Mouse (Mus musculus): ENCODE data around the gene Pde1b. TPM values are rescaled to one million over a fixed set of nuclear protein-coding genes. Genes with fewer than 3 reads are reported as not detected.

Pde1b gene
- polyA plus RNA-seq, 1 experiment from 2014 or later, result 6.1 TPM

GRCm38 (mm10) chr15:103479080-103479606 lies 23.7 kb upstream of the Pde1b start:
- Histone ChIP-seq H3K27ac (replicated peaks; ENCODE audit: low read depth, low read length) (no peak overlapping the region), H3K36me3 (ENCODE audit: control insufficient read depth, insufficient read depth, low read length) (no peaks in the 10 kb centered on the region), H3K9ac (ENCODE audit: low read depth, low read length) (no peak overlapping the region), H3K27me3 (replicated peaks; ENCODE audit: control insufficient read depth, insufficient read depth, low read length) (no peaks in the 10 kb centered on the region), H3K4me3 (ENCODE audit: low read depth, low read length) (no peak overlapping the region), H3K9me3 (ENCODE audit: control insufficient read depth, low read length) (no peaks in the 10 kb centered on the region), H3K4me1 (ENCODE audit: control insufficient read depth, insufficient read depth, low read length) (no peaks in the 10 kb centered on the region), H3K4me2 (ENCODE audit: low read depth, low read length) (no peak overlapping the region)
- WGBS, result 75% methylated on average over 1 of the region's 1 CpGs
- DNase-seq (ENCODE audit: low spot score), result no peak
- ATAC-seq (ENCODE audit: low read depth), result no peak

GRCm38 (mm10) chr15:103480129-103480528 lies 22.7 kb upstream of the Pde1b start:
- H3K36me3 ChIP-seq (ENCODE audit: control insufficient read depth, insufficient read depth, low read length), result no peaks in the 10 kb centered on the region
- 80% methylated on average over 2 of the region's 2 CpGs for WGBS
- H3K4me2 ChIP-seq (ENCODE audit: low read depth, low read length), result no peak overlapping the region
- no peak for ATAC-seq (ENCODE audit: low read depth)
- no peak overlapping the region for H3K9ac ChIP-seq (ENCODE audit: low read depth, low read length)
- H3K27me3 ChIP-seq (replicated peaks; ENCODE audit: control insufficient read depth, insufficient read depth, low read length), result no peaks in the 10 kb centered on the region
- no peaks in the 10 kb centered on the region for H3K4me1 ChIP-seq (ENCODE audit: control insufficient read depth, insufficient read depth, low read length)
- no peak overlapping the region for H3K27ac ChIP-seq (replicated peaks; ENCODE audit: low read depth, low read length)
- DNase-seq (ENCODE audit: low spot score), result no peak
- H3K9me3 ChIP-seq (ENCODE audit: control insufficient read depth, low read length), result no peaks in the 10 kb centered on the region
- H3K4me3 ChIP-seq (ENCODE audit: low read depth, low read length), result no peak overlapping the region

GRCm38 (mm10) chr15:103482488-103482887 lies 20.3 kb upstream of the Pde1b start:
- no peak for ATAC-seq (ENCODE audit: low read depth)
- H3K4me1 ChIP-seq (ENCODE audit: control insufficient read depth, insufficient read depth, low read length), result no peaks in the 10 kb centered on the region
- H3K9me3 ChIP-seq (ENCODE audit: control insufficient read depth, low read length), result no peaks in the 10 kb centered on the region
- H3K4me3 ChIP-seq (ENCODE audit: low read depth, low read length), result no peak overlapping the region
- H3K27ac ChIP-seq (replicated peaks; ENCODE audit: low read depth, low read length), result no peak overlapping the region
- WGBS, result 0% methylated on average over 1 of the region's 1 CpGs
- H3K36me3 ChIP-seq (ENCODE audit: control insufficient read depth, insufficient read depth, low read length), result no peaks in the 10 kb centered on the region
- peak; percentile 65 for DNase-seq (ENCODE audit: low spot score)
- no peak overlapping the region for H3K4me2 ChIP-seq (ENCODE audit: low read depth, low read length)
- no peaks in the 10 kb centered on the region for H3K27me3 ChIP-seq (replicated peaks; ENCODE audit: control insufficient read depth, insufficient read depth, low read length)
- no peak overlapping the region for H3K9ac ChIP-seq (ENCODE audit: low read depth, low read length)

- Histone ChIP-seq H3K9me3 (ENCODE audit: control insufficient read depth, low read length) (no peaks in the 10 kb centered on the region), H3K27ac (replicated peaks; ENCODE audit: low read depth, low read length) (no peak overlapping the region)
- 59% methylated on average over 2 of the region's 2 CpGs for WGBS
These were observed 18.3 kb upstream of the Pde1b start for GRCm38 (mm10) chr15:103484490-103484889.

GRCm38 (mm10) chr15:103485106-103485505 lies 17.7 kb upstream of the Pde1b start:
- ATAC-seq (ENCODE audit: low read depth) (no peak), DNase-seq (ENCODE audit: low spot score) (no peak)
- no peaks in the 10 kb centered on the region for H3K36me3 ChIP-seq (ENCODE audit: control insufficient read depth, insufficient read depth, low read length)
- H3K9ac ChIP-seq (ENCODE audit: low read depth, low read length), result no peak overlapping the region
- 50% methylated on average over 3 of the region's 3 CpGs for WGBS
- no peak overlapping the region for H3K4me2 ChIP-seq (ENCODE audit: low read depth, low read length)
- no peaks in the 10 kb centered on the region for H3K4me1 ChIP-seq (ENCODE audit: control insufficient read depth, insufficient read depth, low read length)
- no peaks in the 10 kb centered on the region for H3K9me3 ChIP-seq (ENCODE audit: control insufficient read depth, low read length)
- H3K4me3 ChIP-seq (ENCODE audit: low read depth, low read length), result no peak overlapping the region
- no peak overlapping the region for H3K27ac ChIP-seq (replicated peaks; ENCODE audit: low read depth, low read length)
- no peaks in the 10 kb centered on the region for H3K27me3 ChIP-seq (replicated peaks; ENCODE audit: control insufficient read depth, insufficient read depth, low read length)

More at GRCm38 (mm10) chr15:103484490-103484889, 18.3 kb upstream of the Pde1b start:
- Histone ChIP-seq H3K27me3 (replicated peaks; ENCODE audit: control insufficient read depth, insufficient read depth, low read length) (no peaks in the 10 kb centered on the region), H3K4me2 (ENCODE audit: low read depth, low read length) (no peak overlapping the region), H3K4me3 (ENCODE audit: low read depth, low read length) (no peak overlapping the region), H3K9ac (ENCODE audit: low read depth, low read length) (no peak overlapping the region), H3K4me1 (ENCODE audit: control insufficient read depth, insufficient read depth, low read length) (no peaks in the 10 kb centered on the region), H3K36me3 (ENCODE audit: control insufficient read depth, insufficient read depth, low read length) (no peaks in the 10 kb centered on the region)
- DNase-seq (ENCODE audit: low spot score) (no peak), ATAC-seq (ENCODE audit: low read depth) (no peak)

GRCm38 (mm10) chr15:103486658-103487057 lies 16.2 kb upstream of the Pde1b start:
- Histone ChIP-seq H3K27ac (replicated peaks; ENCODE audit: low read depth, low read length) (no peak overlapping the region), H3K4me3 (ENCODE audit: low read depth, low read length) (no peak overlapping the region), H3K9me3 (ENCODE audit: control insufficient read depth, low read length) (no peaks in the 10 kb centered on the region), H3K9ac (ENCODE audit: low read depth, low read length) (no peak overlapping the region), H3K4me2 (ENCODE audit: low read depth, low read length) (no peak overlapping the region), H3K4me1 (ENCODE audit: control insufficient read depth, insufficient read depth, low read length) (no peaks in the 10 kb centered on the region), H3K27me3 (replicated peaks; ENCODE audit: control insufficient read depth, insufficient read depth, low read length) (no peaks in the 10 kb centered on the region), H3K36me3 (ENCODE audit: control insufficient read depth, insufficient read depth, low read length) (no peaks in the 10 kb centered on the region)
- WGBS, result 72% methylated on average over 1 of the region's 1 CpGs
- no peak for ATAC-seq (ENCODE audit: low read depth)
- DNase-seq (ENCODE audit: low spot score), result no peak

GRCm38 (mm10) chr15:103488336-103488735 lies 14.5 kb upstream of the Pde1b start:
- H3K36me3 ChIP-seq (ENCODE audit: control insufficient read depth, insufficient read depth, low read length), result no peaks in the 10 kb centered on the region
- no peaks in the 10 kb centered on the region for H3K9me3 ChIP-seq (ENCODE audit: control insufficient read depth, low read length)
- no peak overlapping the region for H3K9ac ChIP-seq (ENCODE audit: low read depth, low read length)
- no peak overlapping the region for H3K4me3 ChIP-seq (ENCODE audit: low read depth, low read length)
- DNase-seq (ENCODE audit: low spot score) (no peak), ATAC-seq (ENCODE audit: low read depth) (no peak)
- no peak overlapping the region for H3K27ac ChIP-seq (replicated peaks; ENCODE audit: low read depth, low read length)
- H3K4me2 ChIP-seq (ENCODE audit: low read depth, low read length), result no peak overlapping the region
- no peaks in the 10 kb centered on the region for H3K27me3 ChIP-seq (replicated peaks; ENCODE audit: control insufficient read depth, insufficient read depth, low read length)
- no peaks in the 10 kb centered on the region for H3K4me1 ChIP-seq (ENCODE audit: control insufficient read depth, insufficient read depth, low read length)
- 65% methylated on average over 4 of the region's 4 CpGs for whole genome bisulfite sequencing

GRCm38 (mm10) chr15:103496204-103497140 lies 6.4 kb upstream of the Pde1b start:
- Histone ChIP-seq H3K27ac (replicated peaks; ENCODE audit: low read depth, low read length) (no peak overlapping the region), H3K27me3 (replicated peaks; ENCODE audit: control insufficient read depth, insufficient read depth, low read length) (no peaks in the 10 kb centered on the region), H3K36me3 (ENCODE audit: control insufficient read depth, insufficient read depth, low read length) (no peaks in the 10 kb centered on the region), H3K4me1 (ENCODE audit: control insufficient read depth, insufficient read depth, low read length) (no peaks in the 10 kb centered on the region), H3K9ac (ENCODE audit: low read depth, low read length) (no peak overlapping the region), H3K4me3 (ENCODE audit: low read depth, low read length) (no peak overlapping the region), H3K9me3 (ENCODE audit: control insufficient read depth, low read length) (no peaks in the 10 kb centered on the region), H3K4me2 (ENCODE audit: low read depth, low read length) (no peak overlapping the region)
- ATAC-seq (ENCODE audit: low read depth), result peak; percentile 33; the same call in 1 of the 2 replicates
- 58% methylated on average over 10 of the region's 10 CpGs for WGBS
- DNase-seq (ENCODE audit: low spot score), result no peak
